Mouse (Mus musculus) kidney, postnatal 14 days (tissue): ENCODE measurements around the gene Luzp1.

Experiments used
- DNase-seq: peaks from one replicate; pipeline ENCODE4 v3.0.0; 2022; ENCODE audit warnings: mixed read lengths

Luzp1 gene

DNA sequence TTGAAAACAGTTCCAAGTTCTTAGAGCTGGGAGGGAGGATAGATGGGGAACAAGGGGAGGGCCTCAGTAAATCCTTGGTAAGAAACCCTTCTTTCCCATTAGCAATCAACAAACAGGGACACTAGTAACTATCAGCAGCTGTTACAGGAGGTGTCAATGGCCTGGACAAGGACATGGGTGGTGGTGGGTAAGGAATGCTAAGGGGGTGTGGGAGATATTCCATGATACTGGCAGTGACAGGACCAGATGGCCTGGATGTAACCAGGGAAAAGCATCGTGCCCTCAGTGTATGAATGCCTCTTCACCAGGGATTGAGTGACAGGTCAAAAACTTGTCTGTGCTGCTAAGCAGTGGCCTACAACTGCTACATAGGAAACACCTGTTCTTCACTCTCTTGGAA lies 83.5 kb downstream of the Luzp1 start:
- no peak for DNase-seq

DNA sequence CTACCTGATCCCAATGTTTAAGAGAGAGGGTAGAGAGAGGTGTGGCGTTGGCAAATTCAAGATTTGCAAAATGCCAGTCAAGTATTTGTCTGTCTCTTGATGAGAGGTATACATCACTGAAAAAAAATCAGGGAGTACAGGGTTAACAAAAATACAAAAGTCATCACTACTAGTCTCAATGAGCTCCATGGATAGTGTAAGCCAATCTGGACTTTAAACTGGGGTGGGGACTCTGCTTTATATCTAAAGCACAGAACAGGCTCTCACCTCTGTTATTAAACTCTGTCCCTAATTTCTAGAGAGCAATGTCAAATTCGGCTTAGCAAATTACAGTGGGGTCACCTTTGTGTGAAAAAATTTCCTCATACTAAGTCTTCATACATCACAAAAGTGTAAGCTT lies 88.1 kb downstream of the Luzp1 start:
- no peak for DNase-seq

DNA sequence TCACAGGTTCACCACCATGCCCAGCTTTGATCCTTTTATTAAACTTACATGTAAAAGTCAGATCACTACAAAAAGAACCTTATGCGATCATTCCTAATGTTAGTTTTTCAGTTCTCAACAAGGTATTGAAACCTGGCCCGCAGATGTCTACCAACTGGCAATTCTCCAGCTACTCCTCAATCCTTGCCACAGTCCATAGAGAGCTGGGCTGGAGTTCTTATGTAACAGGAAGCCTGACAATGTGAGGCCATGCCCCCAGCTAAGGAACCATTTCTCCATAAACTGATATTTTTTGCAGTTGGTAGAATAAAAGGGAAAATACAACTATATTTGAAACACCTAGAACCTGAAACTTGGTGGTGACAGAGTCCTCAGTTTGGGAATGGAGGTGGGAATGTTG lies 90.1 kb downstream of the Luzp1 start:
- no peak for DNase-seq

DNA sequence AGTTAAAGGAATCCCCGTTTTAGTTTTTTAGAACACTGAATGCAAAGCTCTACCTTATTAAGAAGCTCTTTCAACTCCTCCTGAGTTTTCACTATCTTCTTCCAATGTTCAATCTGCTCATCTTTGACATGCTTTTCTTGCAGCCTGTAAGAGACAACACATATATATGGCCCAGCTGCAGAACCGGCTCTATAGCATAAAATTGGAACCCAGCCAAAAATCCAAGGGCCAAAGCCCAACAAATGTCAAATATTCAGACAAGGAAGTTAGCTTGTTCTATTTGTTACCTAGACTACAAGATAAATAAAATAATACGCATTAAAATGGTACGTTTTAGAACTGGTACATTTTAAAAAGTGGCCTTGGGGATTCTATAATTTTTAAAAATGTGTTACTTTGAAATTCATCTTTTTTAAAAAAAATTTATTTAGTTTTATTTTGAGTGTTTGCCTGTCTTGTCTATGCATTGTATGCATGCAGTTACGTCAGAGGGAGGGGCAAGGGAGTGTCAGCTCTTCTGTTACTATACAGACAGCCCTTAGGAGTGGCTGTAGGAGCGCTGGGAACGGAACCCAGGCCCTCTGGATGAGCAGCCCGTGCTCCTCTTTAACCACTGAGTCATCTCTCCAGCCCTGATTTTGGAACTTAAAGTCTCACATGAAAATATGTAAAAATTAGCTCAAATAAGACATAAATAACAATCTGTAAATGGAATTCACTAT lies 90.9 kb downstream of the Luzp1 start:
- no peak for DNase-seq

DNA sequence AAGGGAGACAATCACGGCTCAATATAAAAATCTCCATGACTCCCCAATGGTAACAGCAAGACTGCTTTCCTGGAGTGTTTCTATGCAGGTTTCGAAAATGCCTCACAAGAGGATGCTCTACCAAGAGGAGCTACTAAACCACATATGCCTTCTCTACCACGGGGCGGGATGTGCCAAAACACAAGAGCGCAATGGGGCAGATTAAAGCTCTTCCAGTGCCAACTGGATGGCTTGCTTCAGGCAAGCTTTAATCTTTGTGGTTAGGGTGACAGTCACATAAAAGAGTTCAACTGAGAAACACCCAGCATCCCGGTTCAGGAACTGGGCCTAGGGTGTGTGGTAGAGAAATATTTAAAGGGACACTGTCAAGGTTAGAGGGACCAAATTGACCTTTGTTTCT lies 93.2 kb downstream of the Luzp1 start:
- no peak for DNase-seq

DNA sequence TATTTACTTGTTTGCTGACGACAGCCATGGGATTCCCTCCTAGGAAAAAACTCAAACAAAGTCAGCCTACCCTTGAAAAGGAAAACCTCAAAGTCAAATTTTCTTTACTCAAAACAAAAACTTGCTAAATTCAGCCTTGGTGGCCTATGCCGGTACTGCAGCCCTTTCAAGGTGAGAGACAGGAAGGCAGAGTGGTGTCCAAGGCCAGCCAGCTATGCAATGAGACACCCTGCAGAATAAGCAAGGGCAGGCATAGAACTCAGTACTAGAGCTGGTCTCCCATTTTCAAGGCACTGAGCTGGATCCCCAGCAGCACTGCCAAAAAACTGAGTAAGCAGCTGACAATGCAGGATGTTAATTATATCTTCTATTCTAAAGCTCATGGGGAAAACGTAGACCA lies 99.1 kb downstream of the Luzp1 start:
- DNase-seq: no peak

DNA sequence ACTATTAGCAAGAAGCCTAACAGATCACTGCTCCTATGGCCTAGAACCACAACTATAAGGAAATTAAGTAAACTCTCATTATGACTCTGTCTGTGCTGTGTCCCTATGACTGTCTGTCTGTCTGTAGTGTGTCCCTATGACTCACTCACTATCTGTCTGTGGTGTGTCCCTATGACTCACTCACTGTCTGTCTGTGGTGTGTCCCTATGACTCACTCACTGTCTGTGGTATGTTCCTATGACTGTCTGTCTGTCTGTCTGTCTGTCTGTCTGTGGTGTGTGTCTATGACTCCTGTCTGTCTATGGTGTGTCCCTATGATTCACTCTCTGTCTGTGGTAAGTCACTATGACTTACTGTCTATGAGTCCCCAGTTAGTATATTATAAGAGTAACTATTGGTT lies 100.4 kb downstream of the Luzp1 start:
- no peak for DNase-seq

DNA sequence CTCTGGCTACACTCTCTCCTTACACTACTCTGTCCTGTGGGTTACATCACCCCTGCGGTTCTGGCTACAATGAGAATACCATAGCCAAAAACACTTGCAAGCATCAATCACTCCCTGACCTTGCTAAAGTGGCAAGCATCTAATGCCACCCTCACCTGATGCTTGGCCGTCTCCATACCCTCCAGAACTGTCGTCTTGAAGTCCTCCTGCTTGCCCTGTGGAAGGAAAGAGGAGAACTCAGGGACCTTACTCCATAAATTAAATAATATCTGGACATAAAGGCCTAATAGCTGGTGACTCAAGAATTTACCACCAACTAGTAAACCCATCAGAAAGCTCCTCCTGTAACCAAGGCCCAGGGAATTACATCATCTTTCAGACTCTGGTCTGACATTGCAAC lies 112.3 kb downstream of the Luzp1 start:
- DNase-seq: no peak

DNA sequence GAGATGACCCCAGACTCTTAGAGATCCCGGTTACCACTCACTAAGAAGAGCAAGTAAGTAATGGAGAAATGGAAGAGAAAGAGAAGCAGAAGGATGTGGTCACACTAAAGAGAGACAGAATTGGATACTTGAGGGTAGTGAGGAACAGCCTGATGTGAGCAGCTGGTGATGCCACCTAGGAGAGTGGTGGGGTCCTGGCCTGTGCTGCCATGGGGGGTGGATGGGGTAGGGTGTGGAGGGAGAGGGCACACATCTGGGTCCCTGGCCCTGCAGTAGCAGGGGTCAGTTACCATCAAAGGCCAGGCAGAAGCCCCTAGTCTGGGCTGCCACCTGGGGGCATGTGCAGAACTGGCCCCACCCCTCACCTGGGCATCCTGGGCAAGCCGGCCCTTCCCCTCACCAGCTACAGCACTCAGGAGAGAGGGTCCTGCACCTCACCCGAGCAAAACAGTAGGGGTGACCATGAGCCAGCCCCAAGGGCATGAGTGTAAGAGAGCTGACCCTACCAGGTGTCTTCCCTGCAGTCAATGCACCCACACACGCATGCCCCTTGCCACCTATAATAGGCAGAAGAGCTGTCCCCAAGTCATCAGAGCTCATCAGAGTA lies 117.8 kb downstream of the Luzp1 start:
- no peak for DNase-seq

DNA sequence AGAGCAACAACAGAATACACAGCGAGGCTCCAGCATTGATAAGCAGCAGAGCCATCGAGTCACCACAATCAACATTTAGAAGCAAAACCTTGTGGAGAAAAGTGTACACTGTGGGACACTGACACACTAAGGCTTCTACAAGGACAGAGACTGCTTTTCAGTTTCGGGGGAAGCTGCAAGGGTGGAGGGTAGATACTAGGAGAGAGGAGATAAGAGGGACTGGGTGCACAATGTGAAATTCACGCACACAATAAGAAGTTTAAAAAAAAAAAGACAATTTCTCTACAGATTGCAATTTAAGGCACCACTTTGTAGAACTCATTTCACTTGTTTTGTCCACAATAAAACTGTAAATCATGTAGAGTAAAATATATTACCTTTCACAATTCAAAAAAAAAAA lies 118.4 kb downstream of the Luzp1 start:
- no peak for DNase-seq

DNA sequence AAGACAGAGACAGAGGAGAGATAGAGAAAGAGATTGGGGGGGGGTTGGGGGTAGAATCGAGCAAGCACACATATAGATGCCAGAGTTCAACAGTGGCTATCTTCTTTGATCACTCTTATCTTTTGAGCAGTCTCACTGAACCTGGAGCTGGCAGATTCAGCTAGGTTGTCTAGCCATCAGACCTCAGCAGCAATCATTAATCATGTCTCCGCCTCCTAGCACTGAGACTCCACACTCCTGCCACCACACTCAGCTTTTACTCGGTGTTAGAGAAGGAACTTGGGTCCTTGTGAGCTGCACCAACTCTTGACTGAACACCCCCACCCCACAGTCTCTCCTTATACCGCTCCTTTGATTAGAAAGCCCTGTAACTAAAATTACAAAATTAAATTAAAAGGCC lies 122.5 kb downstream of the Luzp1 start:
- no peak for DNase-seq

DNA sequence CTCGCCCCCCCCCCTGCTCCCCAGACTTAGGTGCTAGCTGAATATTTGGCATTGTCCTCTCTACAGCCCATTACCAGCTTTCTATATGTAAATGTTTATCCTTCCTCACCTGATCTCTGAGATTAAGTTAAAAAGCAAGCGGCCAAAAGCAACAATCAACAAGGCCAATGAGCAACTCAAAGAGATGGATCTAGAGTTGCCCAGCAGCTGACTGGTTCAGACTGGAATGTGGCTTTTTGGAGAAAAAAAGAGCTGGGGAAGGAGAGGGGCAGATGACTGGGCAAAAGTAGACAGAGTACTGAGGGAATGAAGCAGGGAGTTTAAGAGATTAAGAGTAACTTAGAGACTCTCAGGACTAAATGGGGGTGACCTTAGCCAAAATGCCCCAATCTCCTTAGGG lies 124.4 kb downstream of the Luzp1 start:
- no peak for DNase-seq

DNA sequence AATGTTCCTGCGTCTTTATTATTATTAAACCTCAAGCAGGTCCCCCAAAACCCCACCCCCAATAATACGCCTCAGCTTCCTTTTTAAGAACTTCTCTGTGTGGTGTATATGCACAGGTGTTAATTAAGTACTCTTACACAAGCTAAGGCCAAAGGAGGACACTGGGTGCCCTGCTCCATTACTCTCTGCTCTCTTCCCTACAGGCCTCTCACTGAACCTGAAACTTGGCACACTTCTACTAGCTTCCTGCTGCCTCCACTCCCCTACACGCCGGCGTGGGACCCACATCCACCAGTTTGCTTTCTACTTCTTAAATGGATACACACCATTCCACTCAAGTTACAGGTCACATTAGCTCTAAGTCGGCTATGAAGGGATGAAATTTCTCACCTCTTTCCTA lies 125.7 kb downstream of the Luzp1 start:
- peak; percentile 29 for DNase-seq

DNA sequence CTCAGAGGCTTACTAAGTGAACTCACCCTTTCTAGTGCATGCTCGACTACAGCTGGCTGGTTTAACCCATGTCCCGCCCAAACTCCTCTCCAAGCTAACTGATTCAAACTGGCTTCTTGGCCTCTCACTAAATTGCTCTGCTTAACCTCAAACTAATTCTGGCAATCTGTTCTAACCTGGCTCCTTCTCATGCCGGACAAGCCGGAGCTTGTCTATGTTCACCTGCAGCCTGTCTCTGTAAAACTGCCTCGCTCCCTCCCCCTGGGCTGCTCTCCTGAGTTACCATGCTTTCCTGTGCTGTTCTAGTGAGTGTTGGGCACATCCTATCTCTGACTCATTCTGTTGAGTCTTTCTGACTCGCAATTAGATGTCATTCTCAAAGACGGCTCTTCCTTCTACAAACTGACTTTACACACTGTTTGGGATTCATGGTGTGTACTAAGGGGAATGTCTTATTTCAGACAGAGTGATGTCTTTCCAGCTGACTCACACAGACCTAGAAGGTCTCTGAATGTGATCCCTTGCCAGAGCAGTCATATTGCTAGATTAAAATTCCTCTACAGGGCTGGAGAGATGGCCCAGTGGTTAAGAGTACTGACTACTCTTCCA lies 128.8 kb downstream of the Luzp1 start:
- no peak for DNase-seq

DNA sequence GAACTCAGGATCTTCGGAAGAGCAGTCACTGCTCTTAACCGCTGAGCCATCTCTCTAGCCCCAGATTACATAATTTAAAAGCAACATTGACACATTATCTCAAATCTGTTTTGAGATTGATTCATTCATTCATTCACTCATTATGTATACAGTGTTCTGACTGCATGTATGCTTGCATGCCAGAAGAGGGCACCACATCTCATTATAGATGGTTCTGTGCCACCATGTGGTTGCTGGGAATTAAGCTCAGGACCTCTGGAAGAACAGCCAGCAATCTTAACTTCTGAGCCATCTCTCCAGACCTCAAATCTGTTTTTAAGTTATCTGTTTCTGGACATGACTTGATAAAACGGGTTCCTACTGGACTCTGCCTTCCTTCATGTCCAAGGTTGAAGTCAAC lies 130.3 kb downstream of the Luzp1 start:
- DNase-seq: no peak

DNA sequence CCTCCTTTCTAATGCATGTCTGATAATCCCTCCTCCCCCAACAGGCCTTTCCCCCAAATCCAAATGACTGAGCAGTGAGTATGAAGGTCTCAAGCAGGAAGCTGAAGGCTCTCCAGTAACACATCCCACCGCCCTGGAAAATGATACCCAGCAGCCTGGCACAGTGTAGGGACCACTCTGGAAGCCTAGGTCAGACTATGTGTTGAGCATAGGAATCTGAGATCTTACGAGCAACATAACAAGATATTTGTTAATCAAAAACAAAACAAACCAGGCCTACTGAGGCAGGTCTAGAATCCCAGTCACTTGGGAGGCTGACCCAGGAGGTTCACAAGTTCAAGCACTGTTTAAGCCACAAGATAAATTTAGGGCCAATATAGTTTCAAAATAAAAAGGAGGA lies 131.0 kb downstream of the Luzp1 start:
- DNase-seq: no peak

DNA sequence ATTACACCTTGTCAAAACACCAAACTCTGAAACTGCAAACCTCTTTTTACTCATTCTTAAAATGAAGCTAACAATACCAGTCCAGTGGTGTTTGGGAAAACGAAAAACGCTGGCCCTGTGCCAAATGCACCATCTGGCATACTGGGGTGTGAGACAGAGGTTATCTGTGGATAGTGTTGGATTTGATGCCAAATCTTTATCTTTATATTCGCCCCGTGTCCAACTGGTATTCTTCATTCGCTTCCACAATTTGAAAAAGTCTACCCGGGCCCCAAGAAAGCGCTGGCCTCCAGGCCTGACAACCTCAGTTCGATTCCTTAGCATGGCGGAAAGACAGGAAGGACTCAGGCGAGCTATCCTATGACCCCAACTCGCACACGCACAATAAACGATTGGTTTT lies 131.9 kb downstream of the Luzp1 start:
- peak; percentile 66 for DNase-seq

DNA sequence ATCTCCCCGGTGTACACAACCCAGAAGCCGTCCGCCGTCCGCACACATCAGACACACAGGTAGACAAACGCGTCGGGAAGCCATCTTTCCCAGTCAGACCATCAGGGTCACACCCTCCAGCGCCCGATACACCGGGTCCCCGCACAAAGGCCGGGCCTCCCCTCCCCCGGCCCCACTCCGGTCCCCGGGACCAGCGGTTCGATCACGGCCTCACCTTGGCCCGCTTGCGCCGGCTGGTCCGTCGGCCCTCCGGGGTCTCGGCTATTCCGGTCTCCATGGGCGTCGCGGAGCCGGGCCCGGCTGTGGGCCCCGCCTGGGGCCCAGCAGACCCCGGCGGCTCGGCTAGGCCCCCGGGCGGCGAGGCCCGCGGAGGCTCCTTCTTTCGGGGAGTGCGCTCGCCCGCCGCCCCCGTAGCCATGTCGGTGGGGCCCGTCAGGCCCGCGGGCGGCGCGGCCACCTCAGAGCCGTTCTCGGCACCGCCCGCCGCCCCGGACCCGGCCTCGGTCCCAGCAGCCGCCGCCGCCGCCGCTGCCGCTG lies 132.5 kb downstream of the Luzp1 start:
- DNase-seq: peak; percentile 58

DNA sequence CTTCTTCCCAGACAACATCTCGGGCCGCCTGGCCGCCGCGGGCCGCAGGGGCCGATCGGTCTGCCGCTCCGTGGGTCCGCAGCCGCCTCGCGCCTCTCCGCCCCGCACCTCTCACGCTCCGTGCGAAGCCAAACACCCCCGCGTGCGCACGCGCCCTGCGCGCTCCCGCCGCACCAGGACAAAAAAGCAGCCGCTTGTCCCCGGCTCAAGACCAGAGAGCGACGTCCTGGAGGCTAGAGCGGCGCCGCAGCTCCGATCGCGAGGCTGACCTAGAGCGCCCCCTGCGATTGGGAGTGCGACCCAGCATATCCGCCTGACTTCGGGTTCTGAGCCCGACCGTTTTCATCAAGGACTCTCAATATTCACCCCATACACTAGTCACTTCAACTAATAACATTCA lies 133.0 kb downstream of the Luzp1 start, which contains the start of gene Kdm1a:
TSS of gene Kdm1a (minus strand) at position 156 of the 400 bp plus-strand sequence.
- peak; percentile 96 for DNase-seq
